Mouse (Mus musculus): Measurements from ENCODE around the gene Gosr1. TPM values are rescaled to one million over a fixed set of nuclear protein-coding genes. Genes with fewer than 3 reads are reported as not detected.
"Not testable (repeated sequence)": the region's sequence is repeated elsewhere in the genome, so short reads cannot be mapped to it uniquely, and the experiment has no call there.

The Gosr1 gene
- polyA plus RNA-seq, 2 experiments from 2014 or later, result 49.2 to 62.6 TPM

GRCm38 (mm10) chr11:76734560-76734959 lies 28.8 kb downstream of the Gosr1 start:
- ATAC-seq, result peak; percentile 94

GRCm38 (mm10) chr11:76730650-76731049 lies 32.7 kb downstream of the Gosr1 start:
- ATAC-seq, result no peak

GRCm38 (mm10) chr11:76728093-76728492 lies 35.3 kb downstream of the Gosr1 start:
- no peak for ATAC-seq

- ATAC-seq, result no peak
Observed at GRCm38 (mm10) chr11:76723911-76724310, 39.5 kb downstream of the Gosr1 start.

GRCm38 (mm10) chr11:76717000-76717399 lies 46.4 kb downstream of the Gosr1 start:
- ATAC-seq, result no peak

- ATAC-seq, result no peak
Observed at GRCm38 (mm10) chr11:76709625-76710452, 53.5 kb downstream of the Gosr1 start.

GRCm38 (mm10) chr11:76708881-76709280 lies 54.5 kb downstream of the Gosr1 start:
- ATAC-seq, result no peak

- ATAC-seq, result no peak
Observed at GRCm38 (mm10) chr11:76708066-76708465, 55.3 kb downstream of the Gosr1 start.

GRCm38 (mm10) chr11:76707656-76708055 lies 55.7 kb downstream of the Gosr1 start:
- no peak for ATAC-seq

GRCm38 (mm10) chr11:76699626-76700025 lies 63.8 kb downstream of the Gosr1 start:
- ATAC-seq, result no peak

- no peak for ATAC-seq
Observed at GRCm38 (mm10) chr11:76695810-76696209, 67.6 kb downstream of the Gosr1 start.

- no peak for ATAC-seq
Observed at GRCm38 (mm10) chr11:76692096-76692495, 71.3 kb downstream of the Gosr1 start.

GRCm38 (mm10) chr11:76685604-76686003 lies 77.8 kb downstream of the Gosr1 start:
- ATAC-seq, result no peak

GRCm38 (mm10) chr11:76679508-76679907 lies 83.9 kb downstream of the Gosr1 start, which contains the start of gene Trarg1:
Gene Trarg1 (plus strand): TSS chr11:76679808.
- ATAC-seq, result not testable (repeated sequence)

Other genes starting within 250 kb of the Gosr1 start
- gene Abr, start 141.3 kb downstream of the Gosr1 start, polyA plus RNA-seq (2017; shearing (Covaris generic)), result 10 to 100 TPM; 14.5 to 14.6 TPM
- not detected for gene Bhlha9, start 91.1 kb downstream of the Gosr1 start, polyA plus RNA-seq (2017; shearing (Covaris generic))
- gene Trarg1, start 83.8 kb downstream of the Gosr1 start, polyA plus RNA-seq (2017; shearing (Covaris generic)), result not detected
- gene Cpd, start 83.4 kb upstream of the Gosr1 start, polyA plus RNA-seq (2017; shearing (Covaris generic)), result 1 to 10 TPM; 3.5 to 4.0 TPM
- gene Tmigd1, start 138.6 kb upstream of the Gosr1 start, polyA plus RNA-seq (2017; shearing (Covaris generic)), result under 1 TPM in 1 of 2 experiments, not detected in 1; 0.65 TPM
- gene Blmh, start 161.2 kb upstream of the Gosr1 start, polyA plus RNA-seq (2017; shearing (Covaris generic)), result 100 to 1,000 TPM in 1 of 2 experiments, 10 to 100 TPM in 1; 81.9 to 102 TPM
- under 1 TPM in 1 of 2 experiments, not detected in 1; 0.24 TPM for gene Slc6a4, start 235.0 kb upstream of the Gosr1 start, polyA plus RNA-seq (2017; shearing (Covaris generic))

All from CD4-positive, CD25-positive, alpha-beta regulatory T cell, adult 4 months (primary cell).